Comparison of ENCODE assay signal across 11 mouse cellular contexts in genomic region chr13:83066115-83066753, GRCm38 (mm10).
A peak's percentile ranks its signal among the peaks of the same experiment; 100 is the strongest.
DNase-seq lines count a peak whose midpoint lies in the region; ATAC-seq and TF ChIP-seq lines count a peak whose summit lies in the region.
"Had no signal": no experiment of that assay in that cellular context is flagged by ENCODE, and none has a peak within 500 bp of the region (broad histone marks: within the 10 kb centered on the region; RNA-seq: fewer than 3 reads in every experiment).

No protein-coding gene starts in this region.

- no peak overlapping the region for H3K27ac ChIP-seq in lung, postnatal 0 days (ENCODE audit: low read length)
- no peak overlapping the region for H3K27ac ChIP-seq in intestine, embryonic 16.5 days (ENCODE audit: low read length)
- H3K27ac ChIP-seq: hindbrain, embryonic 10.5 days; liver, embryonic 14.5 days had no signal

- H3K4me1 ChIP-seq in lung, postnatal 0 days (ENCODE audit: insufficient read depth, low read depth, low read length): no peaks in the 10 kb centered on the region
- no peaks in the 10 kb centered on the region for H3K4me1 ChIP-seq in intestine, embryonic 16.5 days (ENCODE audit: control insufficient read depth, insufficient read depth, low read length)
- H3K4me1 ChIP-seq: hindbrain, embryonic 10.5 days had no signal

- no peaks in the 10 kb centered on the region for H3K9me3 ChIP-seq in lung, postnatal 0 days (ENCODE audit: low read length)
- H3K9me3 ChIP-seq in intestine, embryonic 16.5 days (ENCODE audit: control insufficient read depth, low read length): no peaks in the 10 kb centered on the region
- H3K9me3 ChIP-seq: hindbrain, embryonic 10.5 days had no signal

- no peak overlapping the region for H3K4me2 ChIP-seq in lung, postnatal 0 days (replicated peaks; ENCODE audit: low read depth, low read length)
- H3K4me2 ChIP-seq in intestine, embryonic 16.5 days (ENCODE audit: low read depth, low read length): no peak overlapping the region

- ATAC-seq in lung, postnatal 0 days: no peak
- peak; percentile 54 to 70 for ATAC-seq in hematopoietic stem cell, adult 5-6 weeks (replicated peaks in 1 of 2; ENCODE audit: insufficient read depth in 1 of 2, low FRiP score in 2 of 2, low TSS enrichment in 1 of 2, low read depth in 1 of 2, poor library complexity in 2 of 2, severe bottlenecking in 2 of 2)
- no peak for ATAC-seq in intestine, embryonic 16.5 days

- peak; percentile 23 for DNase-seq in heart, adult 8-10 months (ENCODE audit: low spot score)
- DNase-seq in heart, postnatal 25 days (ENCODE audit: low spot score): no peak
- DNase-seq in lung, postnatal 0 days (ENCODE audit: low spot score): peak; percentile 12
- no peak for DNase-seq in lung, postnatal 14 days
- peak; percentile 82 to 84 for DNase-seq in spleen, postnatal 36 days (ENCODE audit: low spot score in 2 of 2)
- DNase-seq in urinary bladder, postnatal 14 days (ENCODE audit: low spot score): no peak
- DNase-seq: kidney, adult 18-20 months had no signal

- intact Hi-C loops in heart, postnatal 25 days (cut with DNase I): no loop called here

- no peak for TF ChIP-seq EP300 in lung, postnatal 0 days (IDR thresholded peaks at IDR 0.05)

- H3K4me3 ChIP-seq in lung, postnatal 0 days (ENCODE audit: low read depth, low read length): no peak overlapping the region
- no peak overlapping the region for H3K4me3 ChIP-seq in intestine, embryonic 16.5 days (ENCODE audit: low read length)
- H3K4me3 ChIP-seq: hindbrain, embryonic 10.5 days had no signal

- no peak overlapping the region for H3K9ac ChIP-seq in lung, postnatal 0 days (replicated peaks; ENCODE audit: low read depth)
- no peak overlapping the region for H3K9ac ChIP-seq in intestine, embryonic 16.5 days (ENCODE audit: low read depth, low read length)
- H3K9ac ChIP-seq: liver, embryonic 14.5 days had no signal

- TF ChIP-seq CTCF in lung, postnatal 0 days (IDR thresholded peaks at IDR 0.05): no peak

- 45% methylated on average over 8 of the region's 8 CpGs for WGBS in lung, postnatal 0 days
- 56% methylated on average over 8 of the region's 8 CpGs for WGBS in intestine, embryonic 16.5 days

- no peaks in the 10 kb centered on the region for H3K27me3 ChIP-seq in lung, postnatal 0 days (replicated peaks; ENCODE audit: insufficient read depth, low read length)
- no peaks in the 10 kb centered on the region for H3K27me3 ChIP-seq in intestine, embryonic 16.5 days (replicated peaks; ENCODE audit: control insufficient read depth, insufficient read depth, low read length)

- no peaks in the 10 kb centered on the region for H3K36me3 ChIP-seq in lung, postnatal 0 days (ENCODE audit: insufficient read depth, low read length)
- no peaks in the 10 kb centered on the region for H3K36me3 ChIP-seq in intestine, embryonic 16.5 days (ENCODE audit: control insufficient read depth, insufficient read depth, low read length)
- H3K36me3 ChIP-seq: hindbrain, embryonic 10.5 days had no signal

Comparison
In these comparisons a context has a peak if more than half of its experiments do, and no peak if none do; other contexts are left out.
1. DNase-seq: peak in heart, adult 8-10 months (single experiment), lung, postnatal 0 days (single experiment) and spleen, postnatal 36 days (2 of 2); none in heart, postnatal 25 days (single experiment), lung, postnatal 14 days (single experiment) and urinary bladder, postnatal 14 days (single experiment).
2. ATAC-seq: peak in hematopoietic stem cell, adult 5-6 weeks (2 of 2); none in lung, postnatal 0 days (single experiment) and intestine, embryonic 16.5 days (single experiment).